Mouse (Mus musculus): ENCODE results near the gene Tbx10. TPM values are rescaled to one million over a fixed set of nuclear protein-coding genes. Genes with fewer than 3 reads are reported as not detected.
A peak's percentile ranks its signal among the peaks of the same experiment; 100 is the strongest.
"Not testable (repeated sequence)": the region's sequence is repeated elsewhere in the genome, so short reads cannot be mapped to it uniquely, and the experiment has no call there.

Gene Tbx10
- polyA plus RNA-seq, 1 experiment from 2014 or later, result 0.08 TPM

DNA sequence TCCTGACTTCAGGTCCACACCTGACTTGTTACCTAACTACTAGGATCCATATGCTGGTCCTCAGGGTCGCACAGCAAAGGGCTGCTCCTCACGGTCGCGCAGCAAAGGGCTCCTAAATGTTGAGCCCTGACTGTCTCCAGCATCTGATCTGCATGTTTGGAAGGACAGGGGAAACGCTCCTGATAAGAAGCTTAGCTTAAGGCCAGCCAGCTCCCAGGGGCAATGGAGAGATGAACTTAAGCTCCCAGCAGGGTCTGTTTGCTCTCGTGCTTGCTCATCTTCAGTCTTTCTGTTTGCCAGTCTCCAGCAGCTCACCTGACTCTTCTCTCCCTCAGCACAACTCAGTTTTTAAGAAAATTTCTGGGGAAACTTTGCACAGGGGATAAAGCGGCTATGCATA, 40.1 kb downstream of the Tbx10 start:
- no peak overlapping the region for H3K4me3 ChIP-seq (replicated peaks)
- H3K4me2 ChIP-seq, result no peak overlapping the region
- H3K9me3 ChIP-seq (replicated peaks), result no peaks in the 10 kb centered on the region
- peaks cover 14% of the 10 kb centered on the region for H3K4me1 ChIP-seq
- H3K9ac ChIP-seq (replicated peaks), result no peak overlapping the region
- no peak for ATAC-seq (ENCODE audit: low FRiP score)
- WGBS, result 76% methylated on average over 7 of the region's 7 CpGs
- H3K27me3 ChIP-seq (replicated peaks), result no peaks in the 10 kb centered on the region
- H3K27ac ChIP-seq (replicated peaks), result no peak overlapping the region
- 0 out of 2 replicates have a peak, but pooled peaks cover 2% of the 10 kb centered on the region for H3K36me3 ChIP-seq

DNA sequence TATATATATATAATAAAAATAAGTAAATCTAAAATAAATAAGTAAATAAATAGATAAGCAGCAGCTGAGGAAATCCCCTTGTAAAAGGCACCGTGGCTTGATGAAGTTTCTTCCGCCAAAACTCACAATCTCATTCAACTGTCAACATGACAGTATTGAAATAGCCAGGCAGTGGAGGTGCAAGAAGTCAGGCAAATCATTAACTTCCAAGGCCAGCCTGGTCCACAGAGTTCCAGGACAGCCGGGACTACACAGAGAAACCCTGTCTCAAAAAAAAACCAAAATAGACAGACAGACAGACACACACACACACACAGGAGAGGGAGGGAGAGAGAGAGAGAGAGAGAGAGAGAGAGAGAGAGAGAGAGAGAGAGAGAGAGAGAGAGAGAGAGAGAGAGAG, 40.7 kb downstream of the Tbx10 start:
- H3K4me2 ChIP-seq, result no peak overlapping the region
- peaks cover 18% of the 10 kb centered on the region for H3K4me1 ChIP-seq
- 0 out of 2 replicates have a peak, but pooled peaks cover 2% of the 10 kb centered on the region for H3K36me3 ChIP-seq
- no peak overlapping the region for H3K9ac ChIP-seq (replicated peaks)
- H3K27me3 ChIP-seq (replicated peaks), result no peaks in the 10 kb centered on the region
- no peak overlapping the region for H3K4me3 ChIP-seq (replicated peaks)
- 80% methylated on average over 3 of the region's 3 CpGs for WGBS
- no peaks in the 10 kb centered on the region for H3K9me3 ChIP-seq (replicated peaks)
- ATAC-seq (ENCODE audit: low FRiP score), result no peak
- H3K27ac ChIP-seq (replicated peaks), result no peak overlapping the region

DNA sequence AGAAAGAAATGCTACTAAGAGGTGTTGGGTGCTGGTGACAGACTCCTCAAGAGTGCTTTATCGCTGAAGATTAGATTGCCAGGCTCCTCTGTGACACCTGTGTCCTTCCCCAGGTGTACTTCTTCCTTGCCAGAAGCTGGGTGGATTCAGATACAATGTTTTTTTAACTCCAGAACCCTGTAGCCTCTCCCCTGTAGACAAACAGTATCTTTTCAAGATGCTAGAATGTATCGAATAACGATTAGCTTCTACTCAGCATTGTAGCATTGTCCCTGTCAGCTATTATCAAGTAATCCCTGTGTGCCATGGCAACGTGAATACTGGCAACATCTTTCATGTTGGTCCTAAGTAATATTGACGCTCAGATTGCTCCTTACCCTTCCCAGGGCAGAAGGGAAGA, 41.2 kb downstream of the Tbx10 start:
- Histone ChIP-seq H3K9me3 (replicated peaks) (no peaks in the 10 kb centered on the region), H3K4me3 (replicated peaks) (no peak overlapping the region), H3K9ac (replicated peaks) (no peak overlapping the region), H3K36me3 (0 out of 2 replicates have a peak, but pooled peaks cover 2% of the 10 kb centered on the region), H3K4me2 (no peak overlapping the region), H3K4me1 (peaks cover 20% of the 10 kb centered on the region), H3K27ac (replicated peaks) (no peak overlapping the region), H3K27me3 (replicated peaks) (no peaks in the 10 kb centered on the region)
- WGBS, result 67% methylated on average over 5 of the region's 5 CpGs
- ATAC-seq (ENCODE audit: low FRiP score), result no peak

DNA sequence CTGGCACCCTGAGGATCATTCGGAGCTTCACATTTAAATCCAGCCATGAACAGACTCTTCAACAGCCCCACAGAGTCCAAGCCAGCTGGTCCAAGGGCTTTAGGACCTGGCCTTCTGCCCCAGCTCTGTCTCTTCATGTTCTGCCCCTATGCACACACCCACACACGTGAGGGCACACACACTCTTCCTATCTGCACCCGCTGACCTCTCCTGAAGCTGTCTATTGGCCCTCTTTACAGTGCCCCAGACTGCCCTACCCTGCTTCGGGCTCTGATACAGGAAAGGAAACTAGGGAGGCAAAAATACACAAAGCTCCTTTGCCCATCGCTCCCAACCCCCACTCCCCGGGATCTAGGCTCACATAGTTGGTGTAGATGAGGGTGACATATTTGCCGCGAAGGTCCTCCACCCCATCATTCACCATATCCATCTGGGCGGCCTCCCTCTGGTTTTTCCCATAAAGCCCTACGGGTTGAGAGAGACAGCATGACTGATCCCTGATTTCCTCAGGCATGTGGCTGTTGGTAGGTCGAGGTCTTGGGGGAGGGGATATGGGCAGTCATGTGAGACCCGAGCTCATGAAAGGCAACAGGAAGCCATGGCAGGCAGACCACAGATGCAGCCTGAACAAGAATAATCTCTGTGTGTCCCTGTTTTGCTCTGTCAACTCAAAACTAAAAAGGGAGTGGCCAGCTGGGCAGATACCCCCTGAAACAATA, 43.9 kb downstream of the Tbx10 start:
- ATAC-seq (ENCODE audit: low FRiP score), result no peak
- Histone ChIP-seq H3K9ac (replicated peaks) (no peak overlapping the region), H3K9me3 (replicated peaks) (no peaks in the 10 kb centered on the region), H3K4me2 (peak overlapping the region; percentile 39), H3K4me3 (replicated peaks) (no peak overlapping the region), H3K27me3 (replicated peaks) (no peaks in the 10 kb centered on the region), H3K27ac (replicated peaks) (no peak overlapping the region), H3K4me1 (peaks cover 20% of the 10 kb centered on the region), H3K36me3 (0 out of 2 replicates have a peak, but pooled peaks cover 2% of the 10 kb centered on the region)
- WGBS, result 76% methylated on average over 12 of the region's 12 CpGs

DNA sequence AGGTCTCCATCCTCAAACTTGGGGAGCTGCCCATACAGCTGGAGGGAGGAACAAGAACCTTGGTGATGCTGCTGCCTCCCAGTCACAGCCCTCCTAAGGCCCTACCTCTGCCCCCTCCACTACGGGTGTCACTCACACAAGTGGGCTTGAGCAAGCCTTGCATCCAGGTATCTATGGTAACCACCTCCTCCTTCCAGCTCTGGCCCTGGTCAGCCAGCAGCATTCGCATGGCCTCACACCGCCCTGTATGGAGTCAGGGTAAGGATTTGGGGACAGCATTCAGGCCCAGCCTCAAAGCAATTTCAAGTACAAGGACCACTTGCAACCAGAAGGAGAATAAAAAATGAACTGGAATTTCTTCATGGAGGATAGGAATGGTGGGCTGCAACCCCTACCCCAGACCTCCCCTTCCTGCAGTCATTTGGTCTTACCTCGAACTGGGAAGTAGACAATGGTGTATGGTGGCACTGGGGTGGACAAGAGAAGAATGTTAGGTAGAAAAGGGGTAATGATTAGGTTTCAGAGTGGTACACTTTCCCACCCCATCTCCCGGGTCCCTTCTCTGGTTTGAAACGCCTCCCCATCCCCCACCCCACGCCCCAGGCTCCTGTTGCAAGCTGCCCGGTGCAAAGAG, 44.7 kb downstream of the Tbx10 start:
- H3K27me3 ChIP-seq (replicated peaks); H3K9me3 ChIP-seq (replicated peaks); H3K36me3 ChIP-seq: not testable (repeated sequence)
- Histone ChIP-seq H3K4me2 (peak overlapping the region; percentile 70), H3K4me1 (peaks cover 20% of the 10 kb centered on the region), H3K9ac (replicated peaks) (peak overlapping the region; percentile 80), H3K27ac (replicated peaks) (peak overlapping the region; percentile 67), H3K4me3 (replicated peaks) (peak overlapping the region; percentile 63)
- 27% methylated on average over 8 of the region's 8 CpGs for WGBS
- ATAC-seq (ENCODE audit: low FRiP score), result peak; percentile 69; the same call in 1 of the 2 replicates

DNA sequence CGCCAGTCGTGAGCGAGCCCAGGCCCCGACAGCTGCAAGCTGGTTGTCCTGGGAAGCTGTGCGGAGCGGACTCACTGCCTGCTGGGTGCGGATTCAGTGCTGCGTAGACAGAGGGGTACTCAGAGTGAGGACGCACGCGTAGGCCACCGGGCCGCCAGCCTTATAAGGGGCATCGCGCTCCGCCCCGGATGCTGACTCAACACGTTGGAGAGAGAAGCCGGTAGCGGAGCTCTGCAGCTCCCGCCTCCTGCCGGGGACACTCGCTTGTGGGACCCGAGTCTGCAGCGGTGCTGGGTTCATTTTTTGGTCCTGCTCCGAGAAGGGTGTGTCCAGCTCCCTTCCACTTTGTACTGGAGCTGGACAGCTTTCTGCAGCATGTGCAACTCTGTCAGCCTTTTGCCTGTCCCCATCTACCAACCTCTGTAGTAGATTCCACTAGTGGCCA, 45.3 kb downstream of the Tbx10 start, which contains the start of gene Gstp1:
Gene Gstp1, minus strand, starts transcription at position 198 of the 445 bp plus-strand sequence.
- peak within 1 kb of the TSS; percentile 67 for H3K27ac ChIP-seq (replicated peaks)
- peak within 1 kb of the TSS; percentile 63 for H3K4me3 ChIP-seq (replicated peaks)
- 0 out of 2 replicates have a peak, but pooled peaks cover 2% of the 10 kb centered on the region for H3K36me3 ChIP-seq
- H3K27me3 ChIP-seq (replicated peaks), result no peaks in the 10 kb centered on the region
- peak within 1 kb of the TSS; percentile 80 for H3K9ac ChIP-seq (replicated peaks)
- peak within 1 kb of the TSS; percentile 70 for H3K4me2 ChIP-seq
- H3K4me1 ChIP-seq, result peaks cover 20% of the 10 kb centered on the region
- peak; percentile 91 for ATAC-seq (ENCODE audit: low FRiP score)
- 0% methylated on average over 26 of the region's 26 CpGs for WGBS
- H3K9me3 ChIP-seq (replicated peaks), result no peaks in the 10 kb centered on the region

DNA sequence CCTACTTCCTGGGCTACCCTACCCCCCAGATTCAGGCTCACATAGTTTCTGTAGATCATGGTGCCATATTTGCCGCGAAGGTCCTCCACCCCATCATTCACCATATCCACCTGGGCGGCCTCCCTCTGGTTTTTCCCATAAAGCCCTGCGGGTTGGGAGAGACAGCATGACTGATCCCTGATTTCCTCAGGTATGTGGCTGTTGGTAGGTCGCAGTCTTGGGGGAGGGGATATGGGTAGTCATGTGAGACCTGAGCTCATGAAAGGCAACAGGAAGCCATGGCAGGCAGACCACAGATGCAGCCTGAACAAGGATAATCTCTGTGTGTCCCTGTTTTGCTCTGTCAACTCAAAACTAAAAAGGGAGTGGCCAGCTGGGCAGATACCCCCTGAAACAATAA, 48.4 kb downstream of the Tbx10 start:
- not testable (repeated sequence) for H3K27ac ChIP-seq (replicated peaks); H3K9me3 ChIP-seq (replicated peaks); H3K9ac ChIP-seq (replicated peaks); H3K4me3 ChIP-seq (replicated peaks); H3K4me2 ChIP-seq; ATAC-seq (ENCODE audit: low FRiP score); H3K27me3 ChIP-seq (replicated peaks); H3K36me3 ChIP-seq
- H3K4me1 ChIP-seq, result peaks cover 19% of the 10 kb centered on the region
- 83% methylated on average over 5 of the region's 5 CpGs for WGBS

DNA sequence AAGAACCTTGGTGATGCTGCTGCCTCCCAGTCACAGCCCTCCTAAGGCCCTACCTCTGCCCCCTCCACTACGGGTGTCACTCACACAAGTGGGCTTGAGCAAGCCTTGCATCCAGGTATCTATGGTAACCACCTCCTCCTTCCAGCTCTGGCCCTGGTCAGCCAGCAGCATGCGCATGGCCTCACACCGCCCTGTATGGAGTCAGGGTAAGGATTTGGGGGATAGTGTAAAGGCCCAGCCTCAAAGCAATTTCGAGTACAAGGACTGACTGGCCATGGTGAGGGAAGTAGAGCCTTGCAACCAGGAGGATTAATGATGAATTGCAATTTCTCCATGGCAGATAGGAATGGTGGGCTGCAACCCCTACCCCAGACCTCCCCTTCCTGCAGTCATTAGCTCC, 48.9 kb downstream of the Tbx10 start:
- not testable (repeated sequence) for H3K27me3 ChIP-seq (replicated peaks); H3K27ac ChIP-seq (replicated peaks); ATAC-seq (ENCODE audit: low FRiP score); H3K4me2 ChIP-seq; H3K9ac ChIP-seq (replicated peaks); H3K36me3 ChIP-seq; H3K4me3 ChIP-seq (replicated peaks); H3K9me3 ChIP-seq (replicated peaks)
- 85% methylated on average over 3 of the region's 4 CpGs for WGBS
- H3K4me1 ChIP-seq, result peaks cover 16% of the 10 kb centered on the region

DNA sequence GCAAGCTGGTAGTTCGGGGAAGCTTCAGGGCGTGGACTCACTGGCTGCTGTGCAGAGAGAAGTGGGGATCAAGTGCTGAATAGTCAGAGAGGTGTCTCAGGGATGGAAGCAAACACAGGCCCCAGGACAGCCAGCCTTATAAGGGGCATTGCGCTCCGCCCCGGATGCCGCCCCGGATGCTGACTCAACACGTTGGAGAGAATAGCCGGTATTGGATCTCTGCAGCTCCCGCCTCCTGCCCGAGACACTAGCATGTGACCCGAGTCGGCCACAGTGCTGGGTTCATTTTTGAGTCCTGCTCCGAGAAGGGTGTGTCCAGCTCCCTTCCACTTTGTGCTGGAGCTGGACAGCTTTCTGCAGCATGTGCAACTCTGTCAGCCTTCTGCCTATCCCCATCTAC, 49.6 kb downstream of the Tbx10 start:
- no peaks in the 10 kb centered on the region for H3K27me3 ChIP-seq (replicated peaks)

DNA sequence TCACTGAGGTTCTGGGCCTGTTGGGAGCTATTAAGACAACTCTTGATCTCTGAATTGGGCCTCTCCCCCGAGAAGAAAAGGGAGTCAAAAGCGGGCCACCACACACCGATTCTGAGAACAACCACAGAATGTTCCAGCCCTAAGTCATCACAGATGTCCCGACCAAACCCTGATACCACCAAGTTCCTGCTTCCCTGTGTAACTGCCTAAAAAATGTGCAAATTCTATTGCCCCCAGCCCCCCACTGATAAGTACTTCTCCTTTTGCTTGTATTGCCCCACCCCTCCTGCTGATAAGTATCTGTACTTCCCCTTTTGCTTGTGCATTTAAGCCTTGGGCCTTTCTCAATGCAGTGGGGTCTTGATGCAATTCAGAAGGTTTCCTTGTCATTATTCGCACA, 51.6 kb downstream of the Tbx10 start:
- not testable (repeated sequence) for H3K9me3 ChIP-seq (replicated peaks); H3K27me3 ChIP-seq (replicated peaks); H3K4me3 ChIP-seq (replicated peaks); H3K4me1 ChIP-seq; H3K27ac ChIP-seq (replicated peaks); H3K4me2 ChIP-seq; H3K36me3 ChIP-seq; ATAC-seq (ENCODE audit: low FRiP score); H3K9ac ChIP-seq (replicated peaks)
- WGBS, result 90% methylated on average over 5 of the region's 5 CpGs

More for the DNA sequence above, 49.6 kb downstream of the Tbx10 start:
- no peak for ATAC-seq (ENCODE audit: low FRiP score)
- Histone ChIP-seq H3K4me3 (replicated peaks) (no peak overlapping the region), H3K9me3 (replicated peaks) (no peaks in the 10 kb centered on the region), H3K9ac (replicated peaks) (no peak overlapping the region), H3K4me2 (no peak overlapping the region), H3K4me1 (peaks cover 13% of the 10 kb centered on the region; the same call in 1 of the 2 replicates), H3K36me3 (no peaks in the 10 kb centered on the region), H3K27ac (replicated peaks) (no peak overlapping the region)
- WGBS, result 75% methylated on average over 14 of the region's 14 CpGs

DNA sequence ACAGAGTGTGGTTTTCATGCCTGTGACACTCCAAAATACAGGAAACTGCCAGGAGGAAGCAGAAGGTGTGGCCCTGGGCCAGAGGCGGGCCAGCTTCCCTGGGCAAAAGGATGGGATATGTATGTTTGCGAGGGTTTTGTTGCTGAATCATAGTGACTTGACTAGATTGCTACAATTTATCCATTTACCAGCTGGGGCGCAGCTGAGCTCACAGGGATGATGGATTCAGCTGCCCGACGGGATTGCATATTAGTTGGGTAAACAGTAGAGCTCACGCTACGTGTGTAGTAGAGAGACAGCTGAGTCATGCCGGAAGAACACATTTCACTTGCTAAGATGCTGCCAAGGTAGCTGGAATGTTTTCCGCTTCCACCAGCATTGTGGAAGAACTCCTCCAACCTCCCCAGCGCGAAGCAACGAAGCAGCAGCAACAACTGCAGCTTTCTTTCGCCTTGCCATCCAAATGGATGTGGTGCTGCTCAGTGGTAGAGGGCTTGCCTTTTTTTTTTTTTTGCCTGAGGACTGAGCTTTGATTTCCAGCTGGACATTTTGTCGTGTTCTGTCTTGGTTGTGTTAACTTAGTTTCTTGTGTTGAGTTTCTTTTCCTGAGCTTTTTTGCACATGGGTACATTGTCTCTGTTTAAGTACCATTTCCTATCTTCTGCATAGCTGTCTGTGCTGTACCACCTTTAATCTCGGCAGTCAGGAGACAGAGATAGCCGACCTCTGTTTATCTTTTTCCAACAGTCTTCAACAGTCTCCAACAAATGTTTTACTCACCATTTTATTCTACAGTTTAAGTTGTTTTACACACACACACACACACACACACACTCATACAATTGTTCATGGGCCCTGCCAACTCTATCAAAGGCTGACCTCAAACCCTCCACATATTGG, 53.7 kb downstream of the Tbx10 start, which contains the start of gene Gstp2:
Gene Gstp2, minus strand, starts transcription at position 58 of the 900 bp plus-strand sequence.
- Histone ChIP-seq H3K27ac (replicated peaks) (no peak within 1 kb of the TSS), H3K4me3 (replicated peaks) (no peak within 1 kb of the TSS), H3K9me3 (replicated peaks) (no peaks in the 10 kb centered on the region), H3K9ac (replicated peaks) (no peak within 1 kb of the TSS), H3K27me3 (replicated peaks) (no peaks in the 10 kb centered on the region), H3K4me1 (0 out of 2 replicates have a peak, but pooled peaks cover 2% of the 10 kb centered on the region), H3K36me3 (no peaks in the 10 kb centered on the region), H3K4me2 (peak within 1 kb of the TSS; percentile 32)
- ATAC-seq (ENCODE audit: low FRiP score), result no peak
- WGBS, result 55% methylated on average over 16 of the region's 16 CpGs

All from neural tube, embryonic 15.5 days (tissue).